In genomic region chr8:85461377-85461776, GRCm38 (mm10) we compare ENCODE assay signal across 8 mouse cellular contexts. TPM values are rescaled to one million over a fixed set of nuclear protein-coding genes. Genes with fewer than 3 reads are reported as not detected.
DNase-seq lines count a peak whose midpoint lies in the region; ATAC-seq and TF ChIP-seq lines count a peak whose summit lies in the region.
"Had no signal": no experiment of that assay in that cellular context is flagged by ENCODE, and none has a peak within 500 bp of the region (broad histone marks: within the 10 kb centered on the region; RNA-seq: fewer than 3 reads in every experiment).

No protein-coding gene starts in this region.

- H3K9ac ChIP-seq in kidney, postnatal 0 days (ENCODE audit: low read depth, low read length), result no peak overlapping the region
- H3K9ac ChIP-seq: embryonic facial prominence, embryonic 13.5 days had no signal

- no peaks in the 10 kb centered on the region for H3K4me1 ChIP-seq in kidney, postnatal 0 days (replicated peaks; ENCODE audit: insufficient read depth, low read length)
- peaks cover 17% of the 10 kb centered on the region for H3K4me1 ChIP-seq in G1E (ENCODE audit: insufficient read depth, low read depth, low read length)
- H3K4me1 ChIP-seq: embryonic facial prominence, embryonic 13.5 days had no signal

- H3K4me3 ChIP-seq in kidney, postnatal 0 days (replicated peaks; ENCODE audit: low read depth, low read length), result no peak overlapping the region
- no peak overlapping the region for H3K4me3 ChIP-seq in G1E (ENCODE audit: low read depth, low read length)
- H3K4me3 ChIP-seq: embryonic facial prominence, embryonic 13.5 days had no signal

- ATAC-seq in kidney, postnatal 0 days (replicated peaks; ENCODE audit: low FRiP score, low read depth), result no peak
- ATAC-seq in G1E (ENCODE audit: extremely low read depth, insufficient number of reproducible peaks, low FRiP score, poor library complexity, severe bottlenecking), result no peak
- ATAC-seq in inflammation-experienced regulatory T-cells, adult 6 months, result no peak

- DNase-seq in kidney, postnatal 0 days (ENCODE audit: low spot score), result peak; percentile 19
- no peak for DNase-seq in kidney, postnatal 14 days
- DNase-seq in G1E (ENCODE audit: low spot score), result peak; percentile 21
- DNase-seq in brain, embryonic 14.5 days (ENCODE audit: low read depth), result no peak
- DNase-seq in lung, postnatal 36 days, result peak; percentile 46
- DNase-seq in spleen, postnatal 14 days (ENCODE audit: low spot score in 2 of 2), result no peak

- H3K27me3 ChIP-seq in kidney, postnatal 0 days (ENCODE audit: insufficient read depth, low read length), result no peaks in the 10 kb centered on the region
- peaks cover 13% of the 10 kb centered on the region for H3K27me3 ChIP-seq in G1E (ENCODE audit: insufficient read depth, low read length)
- H3K27me3 ChIP-seq: embryonic facial prominence, embryonic 13.5 days had no signal

- H3K36me3 ChIP-seq in kidney, postnatal 0 days (ENCODE audit: insufficient read depth, low read length), result no peaks in the 10 kb centered on the region
- H3K36me3 ChIP-seq in G1E (replicated peaks), result no peaks in the 10 kb centered on the region
- H3K36me3 ChIP-seq: embryonic facial prominence, embryonic 13.5 days had no signal

- no peak overlapping the region for H3K27ac ChIP-seq in kidney, postnatal 0 days
- H3K27ac ChIP-seq: embryonic facial prominence, embryonic 13.5 days had no signal

- H3K4me2 ChIP-seq in kidney, postnatal 0 days (ENCODE audit: low read length), result no peak overlapping the region
- H3K4me2 ChIP-seq: embryonic facial prominence, embryonic 13.5 days had no signal

- no peak for TF ChIP-seq POLR2A in brain, embryonic 14.5 days (IDR thresholded peaks at IDR 0.05; ENCODE audit: borderline replicate concordance, extremely low read depth, insufficient read depth, insufficient read length, poor library complexity, severe bottlenecking)

- TF ChIP-seq CTCF in kidney, postnatal 0 days (IDR thresholded peaks at IDR 0.05; ENCODE audit: low read depth), result peak; percentile 56
- peak; percentile 32; the same call in 1 of the 2 replicates for TF ChIP-seq CTCF in G1E (IDR thresholded peaks at IDR 0.05; ENCODE audit: low read depth, low read length)
- TF ChIP-seq CTCF in brain, embryonic 14.5 days (IDR thresholded peaks at IDR 0.05; ENCODE audit: borderline replicate concordance, extremely low read depth, insufficient read depth, insufficient read length), result peak; percentile 38; the same call in 1 of the 2 replicates

- 81% methylated on average over 3 of the region's 3 CpGs for WGBS in kidney, postnatal 0 days

- no peaks in the 10 kb centered on the region for H3K9me3 ChIP-seq in kidney, postnatal 0 days (replicated peaks; ENCODE audit: low read length)
- H3K9me3 ChIP-seq in G1E (replicated peaks), result no peaks in the 10 kb centered on the region
- H3K9me3 ChIP-seq: embryonic facial prominence, embryonic 13.5 days had no signal

RNA-seq across cellular contexts. Expression of gene 4921524J17Rik, which starts 28.7 kb away (rescaled TPM):
- 46.8 and 51.2 TPM in 2 replicates for polyA plus RNA-seq in kidney, postnatal 0 days (2015; fragmentation: Nextera tagmentation; extraction: Ambion mirVana)
- total RNA-seq in G1E (2014; fragmentation: Nextera tagmentation) (31.5 and 35.1 TPM in 2 replicates), G1E (2017) (24.8 and 40.8 TPM in 2 replicates)
- polyA plus RNA-seq in G1E (2012), result 27.1 and 28.5 TPM in 2 replicates
- polyA plus RNA-seq in brain, embryonic 14.5 days (2012; rRNA removed), result 18.5 and 21.1 TPM in 2 replicates
- polyA plus RNA-seq in inflammation-experienced regulatory T-cells, adult 6 months (2017; shearing (Covaris generic)), result 10 to 100 TPM; 76.4 to 84.3 (median 77.7) TPM

RNA-seq across cellular contexts. Expression of gene Gpt2, which starts 31.0 kb away (rescaled TPM):
- polyA plus RNA-seq in kidney, postnatal 0 days (2015; fragmentation: Nextera tagmentation; extraction: Ambion mirVana), result 10.6 and 11.7 TPM in 2 replicates
- total RNA-seq in G1E (2014; fragmentation: Nextera tagmentation) (not detected in 2 replicates), G1E (2017) (0.12 and 0.49 TPM in 2 replicates)
- polyA plus RNA-seq in G1E (2012), result not detected in 2 replicates
- polyA plus RNA-seq in brain, embryonic 14.5 days (2012; rRNA removed), result 29.6 and 34.2 TPM in 2 replicates
- under 1 TPM; 0.21 to 0.43 (median 0.25) TPM for polyA plus RNA-seq in inflammation-experienced regulatory T-cells, adult 6 months (2017; shearing (Covaris generic))

Comparison
In these comparisons a context has a peak if more than half of its experiments do, and no peak if none do; other contexts are left out.
1. DNase-seq: peak in kidney, postnatal 0 days (single experiment), G1E (single experiment) and lung, postnatal 36 days (single experiment); none in kidney, postnatal 14 days (single experiment), brain, embryonic 14.5 days (single experiment) and spleen, postnatal 14 days (0 of 2).
2. Peak in every context shown above with its lines, with median percentiles within 50 percentile points of each other: CTCF ChIP-seq.